9 mouse cellular contexts compared by ENCODE assay signal in the genomic region with DNA sequence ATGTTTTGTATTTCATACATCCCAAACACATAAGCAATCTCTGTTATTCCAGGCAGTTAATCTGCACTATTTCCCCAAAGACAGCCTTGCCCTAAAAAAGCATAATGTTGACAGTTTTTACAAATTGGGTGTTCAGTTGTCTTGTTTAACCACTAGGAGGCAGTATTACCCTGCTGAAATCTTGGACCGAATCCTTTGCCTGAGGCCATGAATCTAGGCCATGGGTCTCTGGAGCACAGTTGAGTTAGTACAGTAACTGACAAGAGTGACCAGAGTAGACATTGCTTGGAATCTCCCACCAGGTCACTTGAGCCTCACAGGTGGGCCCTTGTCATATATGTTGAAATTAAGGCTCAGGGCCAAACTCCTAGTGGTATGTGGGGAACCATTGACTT. TPM values are rescaled to one million over a fixed set of nuclear protein-coding genes. Genes with fewer than 3 reads are reported as not detected.
DNase-seq lines count a peak whose midpoint lies in the region; ATAC-seq and TF ChIP-seq lines count a peak whose summit lies in the region.
"Had no signal": no experiment of that assay in that cellular context is flagged by ENCODE, and none has a peak within 500 bp of the region (broad histone marks: within the 10 kb centered on the region; RNA-seq: fewer than 3 reads in every experiment).

No protein-coding gene starts in this region.

- H3K36me3 ChIP-seq in forebrain, embryonic 12.5 days (replicated peaks), result peaks cover 72% of the 10 kb centered on the region
- peaks cover 68% of the 10 kb centered on the region for H3K36me3 ChIP-seq in forebrain, embryonic 15.5 days
- H3K36me3 ChIP-seq in lung, embryonic 15.5 days, result peaks cover 69% of the 10 kb centered on the region

- no peak for TF ChIP-seq CTCF in lung, adult 2 months (IDR thresholded peaks at IDR 0.05; ENCODE audit: insufficient read depth, low read length)

- no peak overlapping the region for H3K9ac ChIP-seq in forebrain, embryonic 12.5 days
- H3K9ac ChIP-seq in forebrain, embryonic 15.5 days (replicated peaks), result no peak overlapping the region
- H3K9ac ChIP-seq in lung, embryonic 15.5 days, result peak overlapping the region; percentile 5; the same call in 1 of the 2 replicates

- H3K9me3 ChIP-seq in forebrain, embryonic 12.5 days, result no peaks in the 10 kb centered on the region
- H3K9me3 ChIP-seq in forebrain, embryonic 15.5 days, result no peaks in the 10 kb centered on the region
- no peaks in the 10 kb centered on the region for H3K9me3 ChIP-seq in lung, embryonic 15.5 days
- H3K9me3 ChIP-seq: megakaryocyte, embryonic 14.5 days had no signal

- no peaks in the 10 kb centered on the region for H3K27me3 ChIP-seq in forebrain, embryonic 12.5 days
- no peaks in the 10 kb centered on the region for H3K27me3 ChIP-seq in forebrain, embryonic 15.5 days
- H3K27me3 ChIP-seq in lung, embryonic 15.5 days, result no peaks in the 10 kb centered on the region
- H3K27me3 ChIP-seq: megakaryocyte, embryonic 14.5 days had no signal

- no peak for DNase-seq in lung, adult 2 months
- DNase-seq in embryo, embryonic 10.5 days (ENCODE audit: low spot score), result peak; percentile 72
- DNase-seq in skeletal muscle tissue, adult 2 months (ENCODE audit: low read depth, low spot score), result peak; percentile 48
- no peak for DNase-seq in Muller cell, postnatal 12 days (ENCODE audit: inconsistent ontology term)
- no peak for DNase-seq in urinary bladder, postnatal 4 days (ENCODE audit: low spot score in 2 of 2)

- no peak for TF ChIP-seq POLR2A in lung, adult 2 months (IDR thresholded peaks at IDR 0.05; ENCODE audit: borderline replicate concordance, extremely low read depth, low read depth, low read length)

- H3K4me1 ChIP-seq in forebrain, embryonic 12.5 days, result 0 out of 2 replicates have a peak, but pooled peaks cover 4% of the 10 kb centered on the region
- peaks cover 17% of the 10 kb centered on the region for H3K4me1 ChIP-seq in forebrain, embryonic 15.5 days
- H3K4me1 ChIP-seq in lung, embryonic 15.5 days, result peaks cover 21% of the 10 kb centered on the region
- peaks cover 8% of the 10 kb centered on the region for H3K4me1 ChIP-seq in lung, adult 2 months (ENCODE audit: control insufficient read depth, insufficient read depth, low read length)

- 74% methylated on average over 1 of the region's 1 CpGs for WGBS in forebrain, embryonic 12.5 days
- WGBS in forebrain, embryonic 15.5 days, result 71% methylated on average over 1 of the region's 1 CpGs
- 72% methylated on average over 1 of the region's 1 CpGs for WGBS in lung, embryonic 15.5 days
- 29% methylated on average over 1 of the region's 1 CpGs for WGBS in lung, adult 2 months

- H3K27ac ChIP-seq in forebrain, embryonic 12.5 days, result 0 out of 2 replicates have a peak overlapping the region, but pooled peaks have one; percentile 25
- H3K27ac ChIP-seq in forebrain, embryonic 15.5 days (replicated peaks), result no peak overlapping the region
- H3K27ac ChIP-seq in lung, embryonic 15.5 days, result peak overlapping the region; percentile 27; the same call in 1 of the 2 replicates

- H3K4me2 ChIP-seq in forebrain, embryonic 12.5 days, result no peak overlapping the region
- H3K4me2 ChIP-seq in forebrain, embryonic 15.5 days (replicated peaks), result no peak overlapping the region
- no peak overlapping the region for H3K4me2 ChIP-seq in lung, embryonic 15.5 days

- ATAC-seq in forebrain, embryonic 12.5 days (ENCODE audit: low FRiP score), result no peak
- ATAC-seq in forebrain, embryonic 15.5 days (replicated peaks), result no peak
- no peak for ATAC-seq in lung, embryonic 15.5 days (ENCODE audit: borderline replicate concordance, extremely low read depth, low FRiP score, low TSS enrichment)

- no peak overlapping the region for H3K4me3 ChIP-seq in forebrain, embryonic 12.5 days (replicated peaks)
- H3K4me3 ChIP-seq in forebrain, embryonic 15.5 days, result no peak overlapping the region
- no peak overlapping the region for H3K4me3 ChIP-seq in lung, embryonic 15.5 days
- no peak overlapping the region for H3K4me3 ChIP-seq in lung, adult 2 months (replicated peaks; ENCODE audit: extremely low read depth, low read depth, low read length)

RNA-seq across cellular contexts. Expression of a gene that starts 12.5 kb away (rescaled TPM):
- polyA plus RNA-seq in forebrain, embryonic 12.5 days (2016; fragmentation: Nextera tagmentation; extraction: Ambion mirVana), result 852 and 860 TPM in 2 replicates
- 594 and 620 TPM in 2 replicates for polyA plus RNA-seq in forebrain, embryonic 15.5 days (2015; fragmentation: Nextera tagmentation; extraction: Ambion mirVana)
- polyA plus RNA-seq in lung, embryonic 15.5 days (2015; fragmentation: Nextera tagmentation; extraction: Ambion mirVana), result 633 and 642 TPM in 2 replicates
- polyA plus RNA-seq in lung, adult 2 months (2012; rRNA removed), result 159 and 168 TPM in 2 replicates

RNA-seq across cellular contexts. Expression of a gene that starts 37.1 kb away (rescaled TPM):
- polyA plus RNA-seq in forebrain, embryonic 12.5 days (2016; fragmentation: Nextera tagmentation; extraction: Ambion mirVana), result 149 and 154 TPM in 2 replicates
- polyA plus RNA-seq in forebrain, embryonic 15.5 days (2015; fragmentation: Nextera tagmentation; extraction: Ambion mirVana), result 119 and 128 TPM in 2 replicates
- polyA plus RNA-seq in lung, embryonic 15.5 days (2015; fragmentation: Nextera tagmentation; extraction: Ambion mirVana), result 96.6 and 105 TPM in 2 replicates
- 105 and 111 TPM in 2 replicates for polyA plus RNA-seq in lung, adult 2 months (2012; rRNA removed)

RNA-seq across cellular contexts. Expression of a gene that starts 45.9 kb away (rescaled TPM):
- 29.6 and 34.0 TPM in 2 replicates for polyA plus RNA-seq in forebrain, embryonic 12.5 days (2016; fragmentation: Nextera tagmentation; extraction: Ambion mirVana)
- polyA plus RNA-seq in forebrain, embryonic 15.5 days (2015; fragmentation: Nextera tagmentation; extraction: Ambion mirVana), result 39.2 and 39.4 TPM in 2 replicates
- 28.3 and 30.1 TPM in 2 replicates for polyA plus RNA-seq in lung, embryonic 15.5 days (2015; fragmentation: Nextera tagmentation; extraction: Ambion mirVana)
- 70.3 and 91.5 TPM in 2 replicates for polyA plus RNA-seq in lung, adult 2 months (2012; rRNA removed)

Comparison
In these comparisons a context has a peak if more than half of its experiments do, and no peak if none do; other contexts are left out.
1. DNase-seq: peak in embryo, embryonic 10.5 days (single experiment) and skeletal muscle tissue, adult 2 months (single experiment); none in lung, adult 2 months (single experiment), Muller cell, postnatal 12 days (single experiment) and urinary bladder, postnatal 4 days (0 of 2).